Mouse (Mus musculus) lung, postnatal 0 days (tissue): Measurements from ENCODE around the gene Prkrip1. TPM values are rescaled to one million over a fixed set of nuclear protein-coding genes. Genes with fewer than 3 reads are reported as not detected.

Source experiments
- ATAC-seq: fragments of 200-750 bp; cut with Nextera tagmentation; 2 replicates; pipeline ENCODE4 v1.8.0; 2017; ENCODE audit warnings: moderate library complexity
- DNase-seq: peaks from one replicate; pipeline ENCODE4 v3.0.0-alpha.2; 2016; ENCODE audit warnings: low spot score
- H3K27ac ChIP-seq: fragments of 300-500 bp; sonication (generic); 2 replicates; pipeline ENCODE4 v1.5.1; 2014; ENCODE audit warnings: antibody characterized with exemption, mild to moderate bottlenecking, low read length, mixed read lengths
- H3K27me3 ChIP-seq: fragments of 300-500 bp; sonication (generic); replicated peaks from 2 replicates; pipeline ENCODE4 v1.6.1; 2014; ENCODE audit warnings: low read length, mixed read lengths; ENCODE audit not compliant: insufficient read depth
- H3K36me3 ChIP-seq: fragments of 300-500 bp; sonication (generic); 2 replicates; pipeline ENCODE4 v1.6.1; 2014; ENCODE audit warnings: low read length, mixed read lengths; ENCODE audit not compliant: insufficient read depth
- H3K4me1 ChIP-seq: fragments of 300-500 bp; sonication (generic); 2 replicates; pipeline ENCODE4 v1.6.1; 2014; ENCODE audit warnings: antibody characterized with exemption, low read depth, low read length, mixed read lengths; ENCODE audit not compliant: insufficient read depth
- H3K4me2 ChIP-seq: fragments of 300-500 bp; sonication (generic); replicated peaks from 2 replicates; pipeline ENCODE4 v1.6.1; 2014; ENCODE audit warnings: low read depth, mild to moderate bottlenecking, low read length, moderate library complexity, mixed read lengths
- H3K4me3 ChIP-seq: fragments of 300-500 bp; sonication (generic); 2 replicates; pipeline ENCODE4 v1.5.1; 2014; ENCODE audit warnings: low read depth, low read length
- H3K9ac ChIP-seq: fragments of 300-500 bp; sonication (generic); replicated peaks from 2 replicates; pipeline ENCODE4 v1.6.1; 2014; ENCODE audit warnings: low read depth, mild to moderate bottlenecking
- H3K9me3 ChIP-seq: fragments of 300-500 bp; sonication (generic); 2 replicates; pipeline ENCODE4 v1.6.1; 2016; ENCODE audit warnings: low read length, mixed read lengths
- CTCF ChIP-seq: IDR thresholded peaks from 2 replicates; pipeline ENCODE4 v1.5.1; 2016; ENCODE audit warnings: antibody characterized with exemption, mild to moderate bottlenecking
- EP300 ChIP-seq: IDR thresholded peaks from 2 replicates; pipeline ENCODE4 v1.6.1; 2016; ENCODE audit warnings: antibody characterized with exemption, mild to moderate bottlenecking, control low read depth
- WGBS: fragments of 180-500 bp; shearing (Covaris S2); extraction: QIAGEN DNeasy Blood & Tissue Kit; methylation state at CpG from one replicate; pipeline ENCODE4 v1.1.7; 2014; 5-methylcytosine and 5-hydroxymethylcytosine counted together
- polyA plus RNA-seq: library from polyadenylated mRNA; unstranded; fragments of >200 nt; fragmentation: Nextera tagmentation; extraction: Ambion mirVana; gene quantifications from 2 replicates; pipeline ENCODE4 v1.2.1, GENCODE M21; 2015

Prkrip1 gene
- polyA plus RNA-seq, 1 experiment from 2014 or later, result 37.7 TPM

GRCm38 (mm10) chr5:136139393-136139792 is 59.4 kb downstream of the Prkrip1 start:
- no peaks in the 10 kb centered on the region for H3K9me3 ChIP-seq
- no peaks in the 10 kb centered on the region for H3K27me3 ChIP-seq
- H3K4me2 ChIP-seq, result no peak overlapping the region
- no peak overlapping the region for H3K4me3 ChIP-seq
- TF ChIP-seq EP300 (no peak), CTCF (no peak)
- H3K9ac ChIP-seq, result no peak overlapping the region
- 0 out of 2 replicates have a peak, but pooled peaks cover 14% of the 10 kb centered on the region for H3K36me3 ChIP-seq
- peaks cover 7% of the 10 kb centered on the region; the same call in 1 of the 2 replicates for H3K4me1 ChIP-seq
- DNase-seq (no peak), ATAC-seq (no peak)
- WGBS, result 95% methylated on average over 13 of the region's 13 CpGs
- no peak overlapping the region for H3K27ac ChIP-seq

GRCm38 (mm10) chr5:136137658-136138274 is 61.0 kb downstream of the Prkrip1 start:
- no peaks in the 10 kb centered on the region for H3K9me3 ChIP-seq
- H3K9ac ChIP-seq, result no peak overlapping the region
- ATAC-seq (no peak), DNase-seq (peak; percentile 65)
- H3K4me2 ChIP-seq, result no peak overlapping the region
- H3K27me3 ChIP-seq, result no peaks in the 10 kb centered on the region
- H3K27ac ChIP-seq, result no peak overlapping the region
- TF ChIP-seq EP300 (no peak), CTCF (peak; percentile 75)
- H3K4me1 ChIP-seq, result peaks cover 7% of the 10 kb centered on the region; the same call in 1 of the 2 replicates
- WGBS, result 76% methylated on average over 13 of the region's 13 CpGs
- no peak overlapping the region for H3K4me3 ChIP-seq
- H3K36me3 ChIP-seq, result 0 out of 2 replicates have a peak, but pooled peaks cover 14% of the 10 kb centered on the region

GRCm38 (mm10) chr5:136136292-136136990 is 62.3 kb downstream of the Prkrip1 start:
- peak overlapping the region; percentile 61 for H3K9ac ChIP-seq
- H3K4me1 ChIP-seq, result peaks cover 7% of the 10 kb centered on the region; the same call in 1 of the 2 replicates
- peak overlapping the region; percentile 78 for H3K4me2 ChIP-seq
- DNase-seq, result no peak
- peak; percentile 12; the same call in 1 of the 2 replicates for ATAC-seq
- whole genome bisulfite sequencing, result 4% methylated on average over 20 of the region's 20 CpGs
- H3K36me3 ChIP-seq, result 0 out of 2 replicates have a peak, but pooled peaks cover 14% of the 10 kb centered on the region
- TF ChIP-seq EP300 (no peak), CTCF (no peak)
- H3K27ac ChIP-seq, result peak overlapping the region; percentile 55
- H3K9me3 ChIP-seq, result no peaks in the 10 kb centered on the region
- H3K4me3 ChIP-seq, result peak overlapping the region; percentile 69
- no peaks in the 10 kb centered on the region for H3K27me3 ChIP-seq

GRCm38 (mm10) chr5:136135571-136136291 is 63.0 kb downstream of the Prkrip1 start, which contains the start of the genes Lrwd1 and Alkbh4:
Lrwd1 (minus strand) TSS chr5:136136074.
Alkbh4 (plus strand) TSS chr5:136136146.
- H3K9ac ChIP-seq, result peak within 1 kb of the TSS; percentile 61

More at GRCm38 (mm10) chr5:136135571-136136291, 63.0 kb downstream of the Prkrip1 start, which contains the start of the genes Lrwd1 and Alkbh4:
- peak; percentile 97 for ATAC-seq
- WGBS, result under 1% methylated on average over 60 of the region's 60 CpGs
- Histone ChIP-seq H3K36me3 (0 out of 2 replicates have a peak, but pooled peaks cover 7% of the 10 kb centered on the region), H3K4me1 (peaks cover 7% of the 10 kb centered on the region; the same call in 1 of the 2 replicates), H3K27me3 (no peaks in the 10 kb centered on the region), H3K4me3 (peak within 1 kb of the TSS; percentile 69), H3K4me2 (peak within 1 kb of the TSS; percentile 78), H3K27ac (peak within 1 kb of the TSS; percentile 66), H3K9me3 (no peaks in the 10 kb centered on the region)
- DNase-seq, result peak; percentile 99
- TF ChIP-seq EP300, result no peak
- TF ChIP-seq CTCF, result peak; percentile 89

Other genes starting within 250 kb of the Prkrip1 start
- 1.8 and 2.5 TPM in 2 replicates for gene Ssc4d, start 224.4 kb downstream of the Prkrip1 start, polyA plus RNA-seq
- gene Zp3, start 218.9 kb downstream of the Prkrip1 start, polyA plus RNA-seq, result 0.24 and 0.35 TPM in 2 replicates
- 18.9 and 21.6 TPM in 2 replicates for gene Dtx2, start 204.2 kb downstream of the Prkrip1 start, polyA plus RNA-seq
- 35.7 and 38.8 TPM in 2 replicates for gene Upk3b, start 160.5 kb downstream of the Prkrip1 start, polyA plus RNA-seq
- 1.1 and 1.2 TPM in 2 replicates for gene Upk3bl, start 144.5 kb downstream of the Prkrip1 start, polyA plus RNA-seq
- 2.0 and 2.8 TPM in 2 replicates for gene Rasa4, start 115.0 kb downstream of the Prkrip1 start, polyA plus RNA-seq
- gene Polr2j, start 82.3 kb downstream of the Prkrip1 start, polyA plus RNA-seq, result 175 and 184 TPM in 2 replicates
- 18.5 and 20.8 TPM in 2 replicates for gene Lrwd1, start 62.9 kb downstream of the Prkrip1 start, polyA plus RNA-seq
- gene Alkbh4, start 62.8 kb downstream of the Prkrip1 start, polyA plus RNA-seq, result 13.5 and 13.9 TPM in 2 replicates
- gene Orai2, start 28.2 kb downstream of the Prkrip1 start, polyA plus RNA-seq, result 11.2 and 14.0 TPM in 2 replicates
- 1.5 and 1.8 TPM in 2 replicates for gene Sh2b2, start 47.6 kb upstream of the Prkrip1 start, polyA plus RNA-seq